Mouse (Mus musculus) midbrain, postnatal 0 days (tissue): ENCODE results near the gene Kansl1l. TPM values are rescaled to one million over a fixed set of nuclear protein-coding genes. Genes with fewer than 3 reads are reported as not detected.
A peak's percentile ranks its signal among the peaks of the same experiment; 100 is the strongest.

Source experiments
- ATAC-seq: fragments of 200-750 bp; cut with Nextera tagmentation; 2 replicates; pipeline ENCODE4 v1.8.0; 2017; ENCODE audit warnings: moderate number of reproducible peaks, mild to moderate bottlenecking, moderate TSS enrichment, moderate library complexity; ENCODE audit not compliant: low FRiP score
- DNase-seq: peaks from one replicate; pipeline ENCODE4 v3.0.0-alpha.2; 2015; ENCODE audit warnings: low spot score
- H3K27ac ChIP-seq: fragments of 300-500 bp; sonication (generic); 2 replicates; pipeline ENCODE4 v1.5.1; 2014; ENCODE audit warnings: low read depth, mild to moderate bottlenecking, low read length, mixed read lengths
- H3K27me3 ChIP-seq: fragments of 300-500 bp; sonication (generic); 2 replicates; pipeline ENCODE4 v1.6.1; 2014; ENCODE audit warnings: low read length, control low read depth, mixed read lengths; ENCODE audit not compliant: insufficient read depth
- H3K36me3 ChIP-seq: fragments of 300-500 bp; sonication (generic); 2 replicates; pipeline ENCODE4 v1.6.1; 2014; ENCODE audit warnings: low read length, control low read depth, mixed read lengths; ENCODE audit not compliant: insufficient read depth
- H3K4me1 ChIP-seq: fragments of 300-500 bp; sonication (generic); 2 replicates; pipeline ENCODE4 v1.6.1; 2014; ENCODE audit warnings: mild to moderate bottlenecking, control low read depth, antibody characterized with exemption, low read length, mixed read lengths; ENCODE audit not compliant: insufficient read depth
- H3K4me2 ChIP-seq: fragments of 300-500 bp; sonication (generic); 2 replicates; pipeline ENCODE4 v1.6.1; 2014; ENCODE audit warnings: low read depth, mild to moderate bottlenecking, low read length, mixed read lengths; ENCODE audit not compliant: poor library complexity, severe bottlenecking
- H3K4me3 ChIP-seq: fragments of 300-500 bp; sonication (generic); 2 replicates; pipeline ENCODE4 v1.5.1; 2014; ENCODE audit warnings: low read depth, mild to moderate bottlenecking, low read length, moderate library complexity
- H3K9ac ChIP-seq: fragments of 300-500 bp; sonication (generic); replicated peaks from 2 replicates; pipeline ENCODE4 v1.6.1; 2014; ENCODE audit warnings: mild to moderate bottlenecking, low read length, moderate library complexity, mixed read lengths; ENCODE audit not compliant: poor library complexity, severe bottlenecking
- H3K9me3 ChIP-seq: fragments of 300-500 bp; sonication (generic); 2 replicates; pipeline ENCODE4 v1.6.1; 2016; ENCODE audit warnings: low read length, control low read depth
- CTCF ChIP-seq: IDR thresholded peaks from 2 replicates; pipeline ENCODE4 v1.5.1; 2016; ENCODE audit warnings: antibody characterized with exemption, mild to moderate bottlenecking
- WGBS: fragments of 180-500 bp; shearing (Covaris S2); extraction: QIAGEN DNeasy Blood & Tissue Kit; methylation state at CpG from one replicate; pipeline ENCODE4 v1.1.7; 2014; 5-methylcytosine and 5-hydroxymethylcytosine counted together
- polyA plus RNA-seq: library from polyadenylated mRNA; unstranded; fragments of >200 nt; fragmentation: Nextera tagmentation; extraction: Ambion mirVana; gene quantifications from 2 replicates; pipeline ENCODE4 v1.2.1, GENCODE M21; 2015
- total RNA-seq: library from RNA; depleted of rRNA; stranded (reverse); fragments of >200 nt; gene quantifications from 2 replicates; pipeline ENCODE4 v1.2.3, GENCODE M21; 2014

Kansl1l gene
- total and polyA plus RNA-seq, 2 experiments from 2014 or later = 9.7 to 20.8 TPM

DNA sequence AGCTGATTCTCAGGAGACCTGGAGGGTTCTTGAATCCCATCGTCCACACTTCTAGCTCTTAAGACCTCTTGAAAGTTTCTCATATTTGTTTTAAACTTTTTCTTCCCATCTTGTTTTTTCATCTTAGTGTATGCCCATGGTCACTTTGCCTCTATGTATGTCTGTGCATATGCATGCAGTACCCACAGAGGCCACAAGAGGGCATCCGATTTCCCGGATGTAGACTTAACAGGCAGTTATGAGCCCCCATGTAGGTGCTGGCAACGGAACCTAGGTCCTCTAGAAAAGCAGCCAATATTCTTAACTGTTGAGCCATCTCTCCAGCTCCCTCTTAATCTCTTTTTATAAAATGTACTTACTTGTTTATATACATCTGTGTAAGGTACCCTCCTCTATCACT lies 30.1 kb upstream of the Kansl1l start:
- peak; percentile 51 for TF ChIP-seq CTCF
- Histone ChIP-seq H3K36me3 (no peaks in the 10 kb centered on the region), H3K27me3 (no peaks in the 10 kb centered on the region), H3K4me3 (no peak overlapping the region), H3K9me3 (no peaks in the 10 kb centered on the region), H3K9ac (no peak overlapping the region), H3K27ac (no peak overlapping the region), H3K4me2 (no peak overlapping the region), H3K4me1 (no peaks in the 10 kb centered on the region)
- DNase-seq (no peak), ATAC-seq (no peak)
- WGBS = 94% methylated on average over 4 of the region's 4 CpGs

DNA sequence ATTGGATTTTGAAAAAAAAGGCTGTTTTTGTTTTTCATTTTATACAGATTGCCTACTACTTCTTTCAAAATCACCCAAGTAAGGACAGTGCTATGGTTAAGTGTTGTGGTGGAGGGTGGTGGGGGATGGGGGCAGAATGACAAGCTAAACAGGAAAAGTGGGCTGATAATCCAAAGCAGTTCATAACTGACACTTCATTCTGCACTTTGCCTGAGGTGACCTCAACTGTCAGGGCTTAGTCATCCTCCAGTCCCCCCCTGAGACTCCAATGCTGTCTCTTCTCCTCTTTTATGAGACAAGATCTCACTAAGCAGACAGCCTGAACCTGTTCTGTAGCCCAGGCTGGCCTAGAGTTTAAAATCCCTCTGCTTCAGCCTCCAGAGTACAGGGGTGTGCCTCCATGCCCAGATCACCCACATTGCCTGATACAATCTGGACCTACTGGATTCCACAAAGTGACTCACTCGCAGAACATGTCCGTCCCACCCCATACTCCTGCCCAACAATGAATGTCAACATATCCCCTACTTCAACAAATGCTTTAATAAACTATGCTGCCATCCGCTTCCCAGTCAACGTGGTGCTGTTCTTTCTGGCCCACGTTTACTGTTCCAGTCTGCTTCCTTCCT lies 28.4 kb upstream of the Kansl1l start:
- H3K27me3 ChIP-seq = no peaks in the 10 kb centered on the region
- no peak overlapping the region for H3K4me2 ChIP-seq
- ATAC-seq (no peak), DNase-seq (no peak)
- no peak overlapping the region for H3K9ac ChIP-seq
- peaks cover 3% of the 10 kb centered on the region; the same call in 1 of the 2 replicates for H3K36me3 ChIP-seq
- 89% methylated on average over 5 of the region's 5 CpGs for WGBS
- H3K4me3 ChIP-seq = no peak overlapping the region
- TF ChIP-seq CTCF = no peak
- H3K9me3 ChIP-seq = no peaks in the 10 kb centered on the region
- no peak overlapping the region for H3K27ac ChIP-seq
- H3K4me1 ChIP-seq = no peaks in the 10 kb centered on the region

GRCm38 (mm10) chr1:66841938-66842337 lies 24.6 kb upstream of the Kansl1l start:
- H3K9me3 ChIP-seq = no peaks in the 10 kb centered on the region
- H3K4me1 ChIP-seq = no peaks in the 10 kb centered on the region
- H3K36me3 ChIP-seq = peaks cover 3% of the 10 kb centered on the region; the same call in 1 of the 2 replicates
- no peak overlapping the region for H3K4me3 ChIP-seq
- H3K27me3 ChIP-seq = no peaks in the 10 kb centered on the region
- H3K4me2 ChIP-seq = no peak overlapping the region
- H3K27ac ChIP-seq = no peak overlapping the region
- DNase-seq (no peak), ATAC-seq (no peak)
- H3K9ac ChIP-seq = no peak overlapping the region
- TF ChIP-seq CTCF = no peak
- 86% methylated on average over 10 of the region's 10 CpGs for WGBS

DNA sequence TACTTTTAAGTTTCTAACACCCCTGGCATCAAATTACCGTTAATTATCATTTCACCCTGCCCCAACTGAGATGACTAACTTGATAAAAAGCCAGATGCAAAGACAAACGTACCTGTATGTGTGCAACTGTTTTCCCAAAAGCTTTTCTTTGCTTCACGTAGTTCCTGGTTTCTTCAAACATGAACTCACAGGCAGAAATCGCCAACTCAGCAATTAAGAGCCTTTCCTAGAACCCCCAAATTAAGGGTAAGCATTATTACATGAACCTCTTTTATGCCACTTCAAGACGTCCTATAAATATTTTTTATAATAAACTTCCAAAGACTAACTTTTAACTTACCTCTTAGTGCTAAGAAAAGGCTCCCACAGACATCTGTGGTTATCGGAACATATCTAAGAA lies 24.1 kb upstream of the Kansl1l start:
- no peaks in the 10 kb centered on the region for H3K4me1 ChIP-seq
- no peak overlapping the region for H3K4me3 ChIP-seq
- DNase-seq = no peak
- no peak overlapping the region for H3K4me2 ChIP-seq
- no peaks in the 10 kb centered on the region for H3K9me3 ChIP-seq
- H3K27ac ChIP-seq = no peak overlapping the region
- no peaks in the 10 kb centered on the region for H3K27me3 ChIP-seq
- 89% methylated on average over 6 of the region's 6 CpGs for WGBS
- no peak overlapping the region for H3K9ac ChIP-seq
- peaks cover 3% of the 10 kb centered on the region; the same call in 1 of the 2 replicates for H3K36me3 ChIP-seq
- no peak for TF ChIP-seq CTCF
- no peak for ATAC-seq

GRCm38 (mm10) chr1:66839755-66840438 lies 22.5 kb upstream of the Kansl1l start:
- Histone ChIP-seq H3K4me2 (no peak overlapping the region), H3K9ac (no peak overlapping the region), H3K4me3 (no peak overlapping the region), H3K4me1 (no peaks in the 10 kb centered on the region), H3K27ac (no peak overlapping the region), H3K36me3 (peaks cover 3% of the 10 kb centered on the region; the same call in 1 of the 2 replicates), H3K9me3 (no peaks in the 10 kb centered on the region), H3K27me3 (no peaks in the 10 kb centered on the region)
- DNase-seq (no peak), ATAC-seq (no peak)
- 59% methylated on average over 7 of the region's 7 CpGs for WGBS
- TF ChIP-seq CTCF = no peak

GRCm38 (mm10) chr1:66839135-66839534 lies 21.8 kb upstream of the Kansl1l start:
- ATAC-seq = no peak
- H3K4me1 ChIP-seq = no peaks in the 10 kb centered on the region
- no peak for TF ChIP-seq CTCF
- 67% methylated on average over 1 of the region's 1 CpGs for WGBS
- H3K9ac ChIP-seq = no peak overlapping the region
- H3K27ac ChIP-seq = no peak overlapping the region
- H3K4me3 ChIP-seq = no peak overlapping the region
- no peaks in the 10 kb centered on the region for H3K27me3 ChIP-seq
- H3K4me2 ChIP-seq = no peak overlapping the region
- H3K9me3 ChIP-seq = no peaks in the 10 kb centered on the region
- peaks cover 3% of the 10 kb centered on the region; the same call in 1 of the 2 replicates for H3K36me3 ChIP-seq
- DNase-seq = no peak
